Mouse (Mus musculus): ENCODE measurements around the gene Gipc2. TPM values are rescaled to one million over a fixed set of nuclear protein-coding genes. Genes with fewer than 3 reads are reported as not detected.

The Gipc2 gene
- polyA plus RNA-seq, 1 experiment, result 0.06 TPM

GRCm38 (mm10) chr3:152051959-152052358, 114.1 kb downstream of the Gipc2 start:
- no peaks in the 10 kb centered on the region for H3K36me3 ChIP-seq (ENCODE audit: control insufficient read depth, insufficient read depth, low read length)
- H3K27me3 ChIP-seq (ENCODE audit: control insufficient read depth, insufficient read depth, low read length), result no peaks in the 10 kb centered on the region
- H3K27ac ChIP-seq (ENCODE audit: insufficient read depth, low read length), result no peak overlapping the region
- H3K4me3 ChIP-seq (ENCODE audit: extremely low read depth, insufficient read depth, insufficient read length), result no peak overlapping the region
- H3K4me1 ChIP-seq (ENCODE audit: control insufficient read depth, insufficient read depth, insufficient read length), result no peaks in the 10 kb centered on the region
- DNase-seq (ENCODE audit: low read depth in 1 of 2, low spot score in 2 of 2), result no peak
- WGBS, result 98% methylated on average over 2 of the region's 2 CpGs
- no peak for TF ChIP-seq POLR2A (IDR thresholded peaks at IDR 0.05; ENCODE audit: low read depth, low read length)
- no peak for TF ChIP-seq CTCF (IDR thresholded peaks at IDR 0.05; ENCODE audit: extremely low read depth, insufficient read depth, insufficient read length, insufficient replicate concordance)

- no peaks in the 10 kb centered on the region for H3K36me3 ChIP-seq (ENCODE audit: control insufficient read depth, insufficient read depth, low read length)
- H3K27me3 ChIP-seq (ENCODE audit: control insufficient read depth, insufficient read depth, low read length), result no peaks in the 10 kb centered on the region
- no peaks in the 10 kb centered on the region for H3K4me1 ChIP-seq (ENCODE audit: control insufficient read depth, insufficient read depth, insufficient read length)
- no peak for DNase-seq (ENCODE audit: low read depth in 1 of 2, low spot score in 2 of 2)
- no peak for TF ChIP-seq POLR2A (IDR thresholded peaks at IDR 0.05; ENCODE audit: low read depth, low read length)
- TF ChIP-seq CTCF (IDR thresholded peaks at IDR 0.05; ENCODE audit: extremely low read depth, insufficient read depth, insufficient read length, insufficient replicate concordance), result no peak
- no peak overlapping the region for H3K4me3 ChIP-seq (ENCODE audit: extremely low read depth, insufficient read depth, insufficient read length)
- H3K27ac ChIP-seq (ENCODE audit: insufficient read depth, low read length), result no peak overlapping the region
Measured at GRCm38 (mm10) chr3:152047914-152048313, 118.1 kb downstream of the Gipc2 start.

GRCm38 (mm10) chr3:152046895-152047294, 119.1 kb downstream of the Gipc2 start:
- TF ChIP-seq POLR2A (IDR thresholded peaks at IDR 0.05; ENCODE audit: low read depth, low read length), result no peak
- no peak for TF ChIP-seq CTCF (IDR thresholded peaks at IDR 0.05; ENCODE audit: extremely low read depth, insufficient read depth, insufficient read length, insufficient replicate concordance)
- H3K36me3 ChIP-seq (ENCODE audit: control insufficient read depth, insufficient read depth, low read length), result no peaks in the 10 kb centered on the region
- no peaks in the 10 kb centered on the region for H3K27me3 ChIP-seq (ENCODE audit: control insufficient read depth, insufficient read depth, low read length)
- H3K4me1 ChIP-seq (ENCODE audit: control insufficient read depth, insufficient read depth, insufficient read length), result no peaks in the 10 kb centered on the region
- no peak for DNase-seq (ENCODE audit: low read depth in 1 of 2, low spot score in 2 of 2)
- no peak overlapping the region for H3K4me3 ChIP-seq (ENCODE audit: extremely low read depth, insufficient read depth, insufficient read length)
- WGBS, result 77% methylated on average over 3 of the region's 3 CpGs
- no peak overlapping the region for H3K27ac ChIP-seq (ENCODE audit: insufficient read depth, low read length)

Other genes starting within 250 kb of the Gipc2 start
- gene Dnajb4, start 44.1 kb upstream of the Gipc2 start, polyA plus RNA-seq (2012; rRNA removed), result 2.2 and 2.4 TPM in 2 replicates
- gene Fubp1, start 44.2 kb upstream of the Gipc2 start, polyA plus RNA-seq (2012; rRNA removed), result 59.1 and 68.7 TPM in 2 replicates
- 0.18 TPM in 1 of 2 replicates, not detected in the other for gene Nexn, start 100.1 kb upstream of the Gipc2 start, polyA plus RNA-seq (2012; rRNA removed)
- 4.6 and 8.8 TPM in 2 replicates for gene Miga1, start 174.2 kb upstream of the Gipc2 start, polyA plus RNA-seq (2012; rRNA removed)
- 6.7 and 7.3 TPM in 2 replicates for gene Usp33, start 180.2 kb upstream of the Gipc2 start, polyA plus RNA-seq (2012; rRNA removed)
- gene Zzz3, start 229.2 kb upstream of the Gipc2 start, polyA plus RNA-seq (2012; rRNA removed), result 12.8 and 14.4 TPM in 2 replicates

Measured in spleen, adult 2 months (tissue).